Mouse (Mus musculus) cerebellum, adult 2 months (tissue): Measurements from ENCODE around the gene H3f3b. TPM values are rescaled to one million over a fixed set of nuclear protein-coding genes. Genes with fewer than 3 reads are reported as not detected.
A peak's percentile ranks its signal among the peaks of the same experiment; 100 is the strongest.

Source experiments
- DNase-seq, 2 experiments: peaks; one replicate each; pipeline ENCODE4 v3.0.0; 2021
- H3K27ac ChIP-seq: fragments of 200-500 bp; 2 replicates; pipeline ENCODE4 v1.5.1; 2012; ENCODE audit warnings: low read length, control low read depth, inconsistent platforms; ENCODE audit not compliant: insufficient read depth
- H3K27me3 ChIP-seq: fragments of 200-500 bp; 2 replicates; pipeline ENCODE4 v1.6.1; 2012; ENCODE audit warnings: inconsistent platforms, mild to moderate bottlenecking, low read length, moderate library complexity; ENCODE audit not compliant: control insufficient read depth, insufficient read depth
- H3K4me1 ChIP-seq: fragments of 200-500 bp; 2 replicates; pipeline ENCODE4 v1.6.1; 2011; ENCODE audit warnings: low read length; ENCODE audit not compliant: control insufficient read depth, insufficient read depth
- H3K4me3 ChIP-seq: fragments of 200-500 bp; replicated peaks from 2 replicates; pipeline ENCODE3; 2011; ENCODE audit warnings: mild to moderate bottlenecking, low read depth, low read length, control low read depth; ENCODE audit not compliant: insufficient read depth
- CTCF ChIP-seq: fragments of 200-500 bp; IDR thresholded peaks from 2 replicates; pipeline ENCODE4 v1.5.1; 2011; ENCODE audit warnings: low read depth, mild to moderate bottlenecking, control low read depth, low read length, moderate library complexity, borderline replicate concordance; ENCODE audit not compliant: insufficient read depth
- POLR2A ChIP-seq: fragments of 200-500 bp; IDR thresholded peaks from 2 replicates; pipeline ENCODE4 v1.6.1; 2011; ENCODE audit warnings: low read length, control low read depth, borderline replicate concordance; ENCODE audit not compliant: insufficient read depth
- WGBS: fragments of 180-500 bp; shearing (Covaris S2); methylation state at CpG from one replicate; pipeline ENCODE4 v1.1.7; 2018; 5-methylcytosine and 5-hydroxymethylcytosine counted together
- polyA plus RNA-seq: library from polyadenylated mRNA; depleted of rRNA; stranded (reverse); fragments of >200 nt; gene quantifications from 2 replicates; pipeline ENCODE4 v1.2.3, GENCODE M21; 2012; rRNA removed

The H3f3b gene
- polyA plus RNA-seq, 1 experiment, result 456 TPM

DNA sequence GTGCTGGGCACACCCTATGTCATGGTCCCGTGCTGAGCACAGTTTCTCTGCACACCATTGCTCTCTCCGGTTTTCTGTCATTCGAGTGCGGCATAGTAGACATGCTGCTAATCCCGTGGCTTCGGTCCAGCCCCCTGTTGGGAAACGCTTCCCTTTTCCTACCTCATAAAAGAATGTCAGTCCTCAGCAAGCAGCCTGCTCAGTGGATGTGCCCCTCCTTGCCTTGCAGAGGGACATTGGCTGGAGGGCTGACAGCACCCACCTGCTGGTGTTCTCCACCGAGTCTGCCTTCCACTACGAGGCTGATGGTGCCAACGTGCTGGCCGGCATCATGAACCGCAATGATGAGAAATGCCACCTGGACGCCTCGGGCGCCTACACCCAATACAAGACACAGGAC, 45.3 kb downstream of the H3f3b start:
- peak; percentile 56 to 61 for DNase-seq
- 17% methylated on average over 15 of the region's 15 CpGs for WGBS
- H3K4me3 ChIP-seq, result no peak overlapping the region
- peaks cover 21% of the 10 kb centered on the region for H3K4me1 ChIP-seq
- H3K27ac ChIP-seq, result no peak overlapping the region
- TF ChIP-seq CTCF (no peak), POLR2A (no peak)
- H3K27me3 ChIP-seq, result no peaks in the 10 kb centered on the region

DNA sequence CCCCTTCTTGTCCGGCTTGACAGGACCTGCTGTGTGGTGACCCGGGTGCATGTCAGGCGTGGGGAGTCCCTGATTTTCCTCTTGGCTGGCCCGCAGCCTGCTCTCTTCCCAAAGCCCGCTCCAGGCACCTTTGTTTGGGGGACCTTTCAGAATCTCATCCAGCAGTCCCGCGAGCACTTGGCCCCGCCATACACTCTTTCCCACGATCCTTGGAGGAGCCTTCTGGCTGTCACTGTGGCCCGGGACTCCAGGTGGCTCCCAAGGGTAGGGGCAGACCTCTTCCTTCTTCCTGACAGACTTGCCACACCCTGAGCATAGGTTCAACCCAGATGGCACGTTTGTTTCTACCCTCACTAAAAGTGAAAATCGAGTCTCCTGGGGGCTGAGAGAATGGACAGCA, 52.2 kb downstream of the H3f3b start:
- Histone ChIP-seq H3K4me1 (no peaks in the 10 kb centered on the region), H3K27ac (no peak overlapping the region), H3K27me3 (0 out of 2 replicates have a peak, but pooled peaks cover 2% of the 10 kb centered on the region), H3K4me3 (no peak overlapping the region)
- no peak for DNase-seq
- WGBS, result 27% methylated on average over 12 of the region's 12 CpGs
- no peak for TF ChIP-seq POLR2A
- no peak for TF ChIP-seq CTCF

DNA sequence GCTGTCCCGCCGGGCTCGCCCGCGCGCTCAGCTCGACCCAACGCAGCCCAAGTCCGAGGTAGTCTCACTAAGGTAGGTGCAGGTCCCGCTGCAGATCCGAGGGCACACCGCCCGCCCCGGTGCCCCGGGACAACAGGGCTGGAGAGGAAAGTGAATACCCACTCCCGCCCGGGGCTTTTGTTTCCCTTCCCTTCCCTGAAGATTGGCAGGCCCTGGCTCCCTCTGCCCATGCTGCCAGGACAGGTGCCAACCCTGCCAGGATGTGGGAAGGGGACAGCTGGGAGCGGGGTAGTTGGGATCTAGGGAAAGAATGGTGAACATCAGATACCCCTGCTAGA, 52.7 kb downstream of the H3f3b start:
- WGBS, result 2% methylated on average over 18 of the region's 18 CpGs
- Histone ChIP-seq H3K27me3 (0 out of 2 replicates have a peak, but pooled peaks cover 2% of the 10 kb centered on the region), H3K27ac (no peak overlapping the region), H3K4me1 (no peaks in the 10 kb centered on the region), H3K4me3 (no peak overlapping the region)
- no peak for DNase-seq
- TF ChIP-seq POLR2A (no peak), CTCF (no peak)

GRCm38 (mm10) chr11:115974309-115975082, 53.3 kb downstream of the H3f3b start, which contains the start of gene Itgb4:
Itgb4 (plus strand) TSS chr11:115974709.
- no peak within 1 kb of the TSS for H3K4me3 ChIP-seq
- peak in 1 of 2 experiments; percentile 25 for DNase-seq
- WGBS, result 11% methylated on average over 57 of the region's 58 CpGs
- no peaks in the 10 kb centered on the region for H3K4me1 ChIP-seq
- H3K27ac ChIP-seq, result no peak within 1 kb of the TSS
- TF ChIP-seq CTCF (0 out of 2 replicates have a peak, but pooled peaks have one; percentile 2), POLR2A (no peak)
- 0 out of 2 replicates have a peak, but pooled peaks cover 2% of the 10 kb centered on the region for H3K27me3 ChIP-seq

Other genes starting within 250 kb of the H3f3b start
- gene Caskin2, start 214.3 kb downstream of the H3f3b start, polyA plus RNA-seq, result 16.5 and 17.1 TPM in 2 replicates
- gene Tsen54, start 213.2 kb downstream of the H3f3b start, polyA plus RNA-seq, result 21.1 and 25.0 TPM in 2 replicates
- 1.8 and 2.5 TPM in 2 replicates for gene Llgl2, start 203.9 kb downstream of the H3f3b start, polyA plus RNA-seq
- gene Myo15b, start 169.6 kb downstream of the H3f3b start, polyA plus RNA-seq, result 0.16 and 0.32 TPM in 2 replicates
- 1.3 and 1.7 TPM in 2 replicates for gene Smim5, start 128.0 kb downstream of the H3f3b start, polyA plus RNA-seq
- gene Smim6, start 115.9 kb downstream of the H3f3b start, polyA plus RNA-seq, result 0.11 TPM in 1 of 2 replicates, not detected in the other
- 49.5 and 53.5 TPM in 2 replicates for gene Sap30bp, start 94.7 kb downstream of the H3f3b start, polyA plus RNA-seq
- 24.7 and 28.5 TPM in 2 replicates for gene Recql5, start 94.5 kb downstream of the H3f3b start, polyA plus RNA-seq
- 21.6 and 28.6 TPM in 2 replicates for gene Itgb4, start 53.3 kb downstream of the H3f3b start, polyA plus RNA-seq
- 14.8 and 15.1 TPM in 2 replicates for gene Galk1, start 15.2 kb downstream of the H3f3b start, polyA plus RNA-seq
- gene Unk, start 2.4 kb upstream of the H3f3b start, polyA plus RNA-seq, result 48.1 and 49.1 TPM in 2 replicates
- gene Unc13d, start 50.0 kb upstream of the H3f3b start, polyA plus RNA-seq, result 3.8 and 5.7 TPM in 2 replicates
- gene Wbp2, start 59.0 kb upstream of the H3f3b start, polyA plus RNA-seq, result 509 and 539 TPM in 2 replicates
- gene Trim47, start 99.2 kb upstream of the H3f3b start, polyA plus RNA-seq, result 4.1 TPM in 2 replicates
- 7.9 and 9.3 TPM in 2 replicates for gene Trim65, start 103.2 kb upstream of the H3f3b start, polyA plus RNA-seq
- 61.9 and 66.2 TPM in 2 replicates for gene Mrpl38, start 110.9 kb upstream of the H3f3b start, polyA plus RNA-seq
- 81.1 and 83.0 TPM in 2 replicates for gene Fbf1, start 140.2 kb upstream of the H3f3b start, polyA plus RNA-seq
- 55.2 and 56.8 TPM in 2 replicates for gene Ten1, start 170.9 kb upstream of the H3f3b start, polyA plus RNA-seq
- gene Acox1, start 171.1 kb upstream of the H3f3b start, polyA plus RNA-seq, result 107 and 115 TPM in 2 replicates
- 1.2 and 1.6 TPM in 2 replicates for gene Evpl, start 210.1 kb upstream of the H3f3b start, polyA plus RNA-seq
- 76.4 and 79.2 TPM in 2 replicates for gene Srp68, start 246.3 kb upstream of the H3f3b start, polyA plus RNA-seq